Mouse (Mus musculus) CH12.LX (cell line): ENCODE measurements around the gene Tex22.

Experiments used
- CTCF ChIP-seq, 2 experiments: IDR thresholded peaks in 1 of 2; conservative IDR thresholded peaks in 1 of 2; 2 replicates each; pipeline ENCODE4 v1.5.1; 2011 to 2012; ENCODE audit warnings: low read depth in 2 of 2, low read length in 2 of 2, improper control_type of control experiment in 1 of 2, inconsistent platforms in 1 of 2, mild to moderate bottlenecking in 1 of 2, moderate library complexity in 1 of 2
- EP300 ChIP-seq: IDR thresholded peaks from 2 replicates; pipeline ENCODE4 v1.6.1; 2011; ENCODE audit warnings: low read length, improper control_type of control experiment
- ETS1 ChIP-seq: conservative IDR thresholded peaks from 2 replicates; pipeline ENCODE4 v1.6.1; 2012; ENCODE audit warnings: low read depth, mild to moderate bottlenecking, inconsistent platforms, low read length, improper control_type of control experiment, moderate library complexity
- HCFC1 ChIP-seq: IDR thresholded peaks from 2 replicates; pipeline ENCODE4 v1.6.1; 2012; ENCODE audit warnings: low read depth, mild to moderate bottlenecking, inconsistent platforms, low read length, improper control_type of control experiment
- MXI1 ChIP-seq: IDR thresholded peaks from 2 replicates; pipeline ENCODE4 v1.6.1; 2011; ENCODE audit warnings: mild to moderate bottlenecking, low read depth, low read length, improper control_type of control experiment
- NELFE ChIP-seq: IDR thresholded peaks from 2 replicates; pipeline ENCODE4 v1.6.1; 2011; ENCODE audit warnings: low read depth, low read length, improper control_type of control experiment
- POLR2A ChIP-seq: IDR thresholded peaks from 2 replicates; pipeline ENCODE4 v1.6.1; 2011; ENCODE audit warnings: low read depth, mild to moderate bottlenecking, improper control_type of control experiment, low read length
- SIN3A ChIP-seq: IDR thresholded peaks from 2 replicates; pipeline ENCODE4 v1.6.1; 2012; ENCODE audit warnings: low read length, improper control_type of control experiment, inconsistent platforms

- TF ChIP-seq SIN3A = no peak
- TF ChIP-seq EP300 = no peak
- no peak for TF ChIP-seq POLR2A
- no peak for TF ChIP-seq HCFC1
- no peak for TF ChIP-seq MXI1
- TF ChIP-seq CTCF (conservative IDR thresholded peaks at IDR 0.05 in 1 of 2, IDR thresholded peaks at IDR 0.05 in 1 of 2; ENCODE audit: low read depth in 2 of 2, low read length in 2 of 2) = no peak
- no peak for TF ChIP-seq ETS1
- TF ChIP-seq NELFE = no peak
Measured at GRCm38 (mm10) chr12:113089107-113089506, 14.8 kb downstream of the Tex22 start.
